Mouse (Mus musculus) heart, postnatal 10 days (tissue): ENCODE data around the gene Usp35. TPM values are rescaled to one million over a fixed set of nuclear protein-coding genes. Genes with fewer than 3 reads are reported as not detected.

Experiments
- DNase-seq, 2 experiments: peaks; one replicate each; pipeline ENCODE4 v3.0.0; 2021
- intact Hi-C: fragments of 180-260 bp; cut with DNase I; formaldehyde crosslinking; loops from one replicate; pipeline ENCODE4 v1.15.1; 2025
- total RNA-seq, 2 experiments: library from RNA; stranded (reverse); gene quantifications; 2 replicates each; pipeline ENCODE4 v1.2.3; 2021

Gene Usp35
- total RNA-seq, 2 experiments from 2014 or later = 1.5 to 1.7 TPM

- intact Hi-C loops = no loop called here
- DNase-seq = no peak
Measured at GRCm38 (mm10) chr7:97315656-97316055, 16.2 kb downstream of the Usp35 start.

- DNase-seq = no peak
- intact Hi-C loops = no loop called here
Measured at GRCm38 (mm10) chr7:97314646-97315045, 17.2 kb downstream of the Usp35 start.

GRCm38 (mm10) chr7:97313364-97313995 lies 18.3 kb downstream of the Usp35 start:
- DNase-seq = no peak

GRCm38 (mm10) chr7:97312856-97313255 lies 19.0 kb downstream of the Usp35 start:
- DNase-seq = no peak
- intact Hi-C loops = no loop called here

More at GRCm38 (mm10) chr7:97313364-97313995, 18.3 kb downstream of the Usp35 start:
- intact Hi-C loops = no loop called here

- no peak for DNase-seq
- intact Hi-C loops = no loop called here
Measured at GRCm38 (mm10) chr7:97312196-97312595, 19.6 kb downstream of the Usp35 start.

GRCm38 (mm10) chr7:97311620-97312019 lies 20.2 kb downstream of the Usp35 start:
- intact Hi-C loops = no loop called here
- no peak for DNase-seq

GRCm38 (mm10) chr7:97310341-97310635 lies 21.5 kb downstream of the Usp35 start:
- DNase-seq = no peak
- intact Hi-C loops = no loop called here

- no peak for DNase-seq
- intact Hi-C loops = no loop called here
Measured at GRCm38 (mm10) chr7:97309461-97310340, 22.1 kb downstream of the Usp35 start.

GRCm38 (mm10) chr7:97307546-97307945 lies 24.3 kb downstream of the Usp35 start:
- intact Hi-C loops = no loop called here
- no peak for DNase-seq

- no peak for DNase-seq
- intact Hi-C loops = no loop called here
Measured at GRCm38 (mm10) chr7:97306813-97307212, 25.0 kb downstream of the Usp35 start.

GRCm38 (mm10) chr7:97305206-97305605 lies 26.6 kb downstream of the Usp35 start:
- intact Hi-C loops = no loop called here
- DNase-seq = no peak

- intact Hi-C loops = no loop called here
- no peak for DNase-seq
Measured at GRCm38 (mm10) chr7:97304471-97304870, 27.3 kb downstream of the Usp35 start.

GRCm38 (mm10) chr7:97303614-97304013 lies 28.2 kb downstream of the Usp35 start:
- intact Hi-C loops = no loop called here
- DNase-seq = no peak

GRCm38 (mm10) chr7:97302876-97303275 lies 28.9 kb downstream of the Usp35 start:
- intact Hi-C loops = no loop called here
- no peak for DNase-seq

- intact Hi-C loops = no loop called here
Measured at GRCm38 (mm10) chr7:97302261-97302660, 29.6 kb downstream of the Usp35 start.

GRCm38 (mm10) chr7:97301321-97301720 lies 30.5 kb downstream of the Usp35 start:
- no peak for DNase-seq
- intact Hi-C loops = no loop called here

More at GRCm38 (mm10) chr7:97302261-97302660, 29.6 kb downstream of the Usp35 start:
- no peak for DNase-seq

- DNase-seq = no peak
Measured at GRCm38 (mm10) chr7:97300914-97301313, 30.9 kb downstream of the Usp35 start.

GRCm38 (mm10) chr7:97298943-97299342 lies 32.9 kb downstream of the Usp35 start:
- no peak for DNase-seq
- intact Hi-C loops = no loop called here

More at GRCm38 (mm10) chr7:97300914-97301313, 30.9 kb downstream of the Usp35 start:
- intact Hi-C loops = no loop called here

GRCm38 (mm10) chr7:97298279-97298678 lies 33.5 kb downstream of the Usp35 start:
- DNase-seq = no peak
- intact Hi-C loops = no loop called here

- DNase-seq = peak; percentile 75 to 85
- intact Hi-C loops = loop anchor here (1.0 kb wide), 2 partner anchors 218 to 327 kb away; no protein-coding TSS in a partner anchor
Measured at GRCm38 (mm10) chr7:97297466-97297865, 34.4 kb downstream of the Usp35 start.

GRCm38 (mm10) chr7:97296986-97297385 lies 34.8 kb downstream of the Usp35 start:
- DNase-seq = no peak
- intact Hi-C loops = loop anchor here (1.0 kb wide), 2 partner anchors 218 to 327 kb away; no protein-coding TSS in a partner anchor

GRCm38 (mm10) chr7:97271068-97271467 lies 60.8 kb downstream of the Usp35 start:
- intact Hi-C loops = no loop called here
- no peak for DNase-seq
